10 mouse cellular contexts compared by ENCODE assay signal in the genomic region with DNA sequence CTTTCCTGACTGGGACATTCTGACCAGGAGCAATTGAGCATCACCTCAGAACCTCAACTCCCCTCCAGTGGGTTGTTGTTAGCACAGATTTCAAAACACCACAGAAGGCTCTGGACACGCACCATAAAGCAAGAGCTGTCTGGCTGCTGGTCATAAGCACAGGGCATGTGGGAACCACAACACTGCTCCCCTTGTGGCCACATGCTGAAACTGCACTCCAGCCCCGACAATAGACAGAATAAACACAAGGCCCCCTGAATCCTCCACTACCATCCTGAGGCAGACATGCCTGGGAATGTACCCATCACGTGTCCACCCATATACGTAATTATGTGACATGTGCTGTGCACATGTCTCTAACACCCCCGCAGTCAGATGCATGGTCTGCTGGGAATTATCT. TPM values are rescaled to one million over a fixed set of nuclear protein-coding genes. Genes with fewer than 3 reads are reported as not detected.
DNase-seq lines count a peak whose midpoint lies in the region; ATAC-seq and TF ChIP-seq lines count a peak whose summit lies in the region.
"Had no signal": no experiment of that assay in that cellular context is flagged by ENCODE, and none has a peak within 500 bp of the region (broad histone marks: within the 10 kb centered on the region; RNA-seq: fewer than 3 reads in every experiment).

No protein-coding gene starts in this region.

- H3K9ac ChIP-seq in lung, embryonic 14.5 days, result no peak overlapping the region

- peaks cover 27% of the 10 kb centered on the region for H3K36me3 ChIP-seq in E14TG2a.4 (ENCODE audit: insufficient read depth, low read length)
- peaks cover 44% of the 10 kb centered on the region for H3K36me3 ChIP-seq in hindbrain, embryonic 10.5 days
- H3K36me3 ChIP-seq in lung, embryonic 14.5 days (ENCODE audit: insufficient read depth), result peaks cover 23% of the 10 kb centered on the region; the same call in 1 of the 2 replicates

- intact Hi-C loops in heart, postnatal 25 days (cut with DNase I), result no loop called here

- no peaks in the 10 kb centered on the region for H3K9me3 ChIP-seq in E14TG2a.4 (ENCODE audit: low read length)
- H3K9me3 ChIP-seq in hindbrain, embryonic 10.5 days, result no peaks in the 10 kb centered on the region
- no peaks in the 10 kb centered on the region for H3K9me3 ChIP-seq in lung, embryonic 14.5 days (ENCODE audit: low read depth, low read length)

- H3K4me1 ChIP-seq in E14TG2a.4 (replicated peaks; ENCODE audit: low read depth, low read length), result peaks cover 32% of the 10 kb centered on the region
- peaks cover 5% of the 10 kb centered on the region; the same call in 1 of the 2 replicates for H3K4me1 ChIP-seq in hindbrain, embryonic 10.5 days (replicated peaks)
- no peaks in the 10 kb centered on the region; the same call in 1 of the 2 replicates for H3K4me1 ChIP-seq in lung, embryonic 14.5 days (ENCODE audit: insufficient read depth)

- TF ChIP-seq CTCF in E14TG2a.4 (conservative IDR thresholded peaks at IDR 0.05; ENCODE audit: low read length), result peak; percentile 99
- TF ChIP-seq CTCF in lung, embryonic 14.5 days (IDR thresholded peaks at IDR 0.05; ENCODE audit: low read depth), result peak; percentile 86

- 61% methylated on average over 5 of the region's 5 CpGs for WGBS in hindbrain, embryonic 10.5 days
- 56% methylated on average over 5 of the region's 5 CpGs for WGBS in lung, embryonic 14.5 days

- ATAC-seq in lung, embryonic 14.5 days (ENCODE audit: insufficient read depth), result 0 out of 2 replicates have a peak, but pooled peaks have one; percentile 13

- H3K27me3 ChIP-seq in E14TG2a.4 (ENCODE audit: insufficient read depth, low read length), result no peaks in the 10 kb centered on the region
- no peaks in the 10 kb centered on the region for H3K27me3 ChIP-seq in hindbrain, embryonic 10.5 days (ENCODE audit: insufficient read depth, poor library complexity, severe bottlenecking)
- H3K27me3 ChIP-seq in lung, embryonic 14.5 days (ENCODE audit: insufficient read depth, low read length), result no peaks in the 10 kb centered on the region

- peak; percentile 39 to 49 for DNase-seq in heart, adult 18-20 months
- no peak for DNase-seq in heart, postnatal 25 days (ENCODE audit: low spot score)
- DNase-seq in cerebellum, postnatal 10 days, result peak; percentile 84 to 90
- DNase-seq in hindbrain, embryonic 10.5 days (ENCODE audit: low spot score), result peak; percentile 68
- peak; percentile 76 for DNase-seq in lung, embryonic 14.5 days
- DNase-seq in retina, postnatal 7 days (ENCODE audit: low read depth, low spot score), result peak; percentile 34
- DNase-seq in c-Kit-positive CD71-positive TER-119-positive erythroid progenitor cells, embryonic 14.5 days (ENCODE audit: low spot score), result no peak

- no peak overlapping the region for H3K27ac ChIP-seq in hindbrain, embryonic 10.5 days
- no peak overlapping the region for H3K27ac ChIP-seq in lung, embryonic 14.5 days (ENCODE audit: low read depth)

- peak overlapping the region; percentile 50; the same call in 1 of the 2 replicates for H3K4me3 ChIP-seq in E14TG2a.4 (replicated peaks; ENCODE audit: low read length)
- no peak overlapping the region for H3K4me3 ChIP-seq in hindbrain, embryonic 10.5 days
- H3K4me3 ChIP-seq in lung, embryonic 14.5 days (ENCODE audit: low read depth, low read length), result no peak overlapping the region

- H3K4me2 ChIP-seq in lung, embryonic 14.5 days, result no peak overlapping the region

RNA-seq across cellular contexts. Expression of a gene that starts 9.8 kb away (rescaled TPM):
- under 1 TPM; 0.23 to 0.55 TPM for total RNA-seq in heart, adult 18-20 months (2021)
- 1 to 10 TPM; 1.3 to 2.0 TPM for total RNA-seq in heart, postnatal 25 days (2021)
- polyA plus RNA-seq in hindbrain, embryonic 10.5 days (2016; fragmentation: Nextera tagmentation; extraction: Ambion mirVana), result 0.25 and 0.50 TPM in 2 replicates
- polyA plus RNA-seq in lung, embryonic 14.5 days (2014; fragmentation: Nextera tagmentation; extraction: Ambion mirVana), result 0.46 and 1.1 TPM in 2 replicates

RNA-seq across cellular contexts. Expression of a gene that starts 21.2 kb away (rescaled TPM):
- total RNA-seq in heart, adult 18-20 months (2021), result not detected
- total RNA-seq in heart, postnatal 25 days (2021), result not detected
- not detected in 2 replicates for polyA plus RNA-seq in hindbrain, embryonic 10.5 days (2016; fragmentation: Nextera tagmentation; extraction: Ambion mirVana)
- polyA plus RNA-seq in lung, embryonic 14.5 days (2014; fragmentation: Nextera tagmentation; extraction: Ambion mirVana), result not detected in 2 replicates
- total RNA-seq: adrenal gland, adult 18-20 months; left cerebral cortex, adult 18-20 months had no signal

Comparison
In these comparisons a context has a peak if more than half of its experiments do, and no peak if none do; other contexts are left out.
1. DNase-seq: peak in heart, adult 18-20 months (2 of 2), cerebellum, postnatal 10 days (2 of 2), hindbrain, embryonic 10.5 days (single experiment), lung, embryonic 14.5 days (single experiment) and retina, postnatal 7 days (single experiment); none in heart, postnatal 25 days (single experiment) and c-Kit-positive CD71-positive TER-119-positive erythroid progenitor cells, embryonic 14.5 days (single experiment).